Mouse (Mus musculus): Measurements from ENCODE around the gene A230072I06Rik.

- TF ChIP-seq CTCF (IDR thresholded peaks at IDR 0.05; ENCODE audit: borderline replicate concordance, control insufficient read depth, extremely low read depth, insufficient read depth, low read length, poor library complexity) (no peak), POLR2A (IDR thresholded peaks at IDR 0.05; ENCODE audit: control insufficient read depth, extremely low read depth, insufficient read depth, low read length, poor library complexity) (no peak)
Observed at GRCm38 (mm10) chr8:12238775-12239174, 39.8 kb upstream of the A230072I06Rik start.

Data from thymus, adult 2 months (tissue).